Mouse (Mus musculus) kidney, postnatal 0 days (tissue): Measurements from ENCODE around the gene Gucy2g. TPM values are rescaled to one million over a fixed set of nuclear protein-coding genes. Genes with fewer than 3 reads are reported as not detected.

ENCODE experiments used
- ATAC-seq: fragments of 200-750 bp; cut with Nextera tagmentation; replicated peaks from 2 replicates; pipeline ENCODE4 v1.8.0; 2017; ENCODE audit warnings: low read depth, moderate number of reproducible peaks, moderate TSS enrichment, moderate library complexity; ENCODE audit not compliant: low FRiP score
- DNase-seq: peaks from one replicate; pipeline ENCODE4 v3.0.0-alpha.2; 2016; ENCODE audit warnings: low spot score
- H3K27ac ChIP-seq: fragments of 300-500 bp; sonication (generic); 2 replicates; pipeline ENCODE4 v1.5.1; 2014; ENCODE audit warnings: mild to moderate bottlenecking
- H3K27me3 ChIP-seq: fragments of 300-500 bp; sonication (generic); 2 replicates; pipeline ENCODE4 v1.6.1; 2014; ENCODE audit warnings: low read length, mixed read lengths; ENCODE audit not compliant: insufficient read depth
- H3K36me3 ChIP-seq: fragments of 300-500 bp; sonication (generic); 2 replicates; pipeline ENCODE4 v1.6.1; 2014; ENCODE audit warnings: low read length, mixed read lengths; ENCODE audit not compliant: insufficient read depth
- H3K4me1 ChIP-seq: fragments of 300-500 bp; sonication (generic); replicated peaks from 2 replicates; pipeline ENCODE4 v1.6.1; 2014; ENCODE audit warnings: antibody characterized with exemption, low read length, mixed read lengths; ENCODE audit not compliant: insufficient read depth
- H3K4me2 ChIP-seq: fragments of 300-500 bp; sonication (generic); 2 replicates; pipeline ENCODE4 v1.6.1; 2014; ENCODE audit warnings: mild to moderate bottlenecking, low read length, moderate library complexity, mixed read lengths
- H3K4me3 ChIP-seq: fragments of 300-500 bp; sonication (generic); replicated peaks from 2 replicates; pipeline ENCODE4 v1.5.1; 2014; ENCODE audit warnings: low read depth, low read length
- H3K9ac ChIP-seq: fragments of 300-500 bp; sonication (generic); 2 replicates; pipeline ENCODE4 v1.6.1; 2014; ENCODE audit warnings: low read depth, low read length
- H3K9me3 ChIP-seq: fragments of 300-500 bp; sonication (generic); replicated peaks from 2 replicates; pipeline ENCODE4 v1.6.1; 2016; ENCODE audit warnings: low read length, inconsistent platforms, mixed read lengths
- CTCF ChIP-seq: IDR thresholded peaks from 2 replicates; pipeline ENCODE4 v1.5.1; 2016; ENCODE audit warnings: antibody characterized with exemption, low read depth, mild to moderate bottlenecking, moderate library complexity
- WGBS: fragments of 180-500 bp; shearing (Covaris S2); extraction: QIAGEN DNeasy Blood & Tissue Kit; methylation state at CpG from one replicate; pipeline ENCODE4 v1.1.7; 2014; 5-methylcytosine and 5-hydroxymethylcytosine counted together
- microRNA-seq: library from miRNA; unstranded; fragments of <30 nt; microRNA quantifications from one replicate; pipeline ENCODE4, GENCODE M21; 2016
- polyA plus RNA-seq: library from polyadenylated mRNA; unstranded; fragments of >200 nt; fragmentation: Nextera tagmentation; extraction: Ambion mirVana; gene quantifications from 2 replicates; pipeline ENCODE4 v1.2.1, GENCODE M21; 2015

Gucy2g gene
- polyA plus RNA-seq, 1 experiment from 2014 or later, result 0.34 TPM

DNA sequence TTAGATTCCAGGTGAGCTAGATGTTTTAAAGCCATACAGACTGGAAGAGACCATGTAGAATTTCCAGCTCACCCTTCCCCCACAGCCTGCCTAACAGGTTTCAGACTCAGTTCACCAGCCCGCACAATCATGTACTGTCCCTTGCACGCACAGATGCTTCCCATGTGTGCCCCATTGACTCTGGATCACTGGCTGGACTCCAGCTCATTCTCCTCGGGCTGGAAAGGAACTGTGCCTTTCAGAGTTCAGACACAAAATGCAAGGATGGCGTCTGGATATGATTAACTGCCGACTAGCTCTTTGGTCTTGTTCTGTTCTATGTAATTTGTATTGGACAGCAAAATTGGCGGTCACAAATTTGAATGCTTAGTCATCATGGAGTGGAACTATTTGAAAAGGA, 91.4 kb downstream of the Gucy2g start:
- no peak overlapping the region for H3K9ac ChIP-seq
- no peaks in the 10 kb centered on the region for H3K27me3 ChIP-seq
- H3K4me3 ChIP-seq, result no peak overlapping the region
- no peak for ATAC-seq
- TF ChIP-seq CTCF, result no peak
- 75% methylated on average over 6 of the region's 6 CpGs for WGBS
- H3K27ac ChIP-seq, result no peak overlapping the region
- no peak for DNase-seq
- H3K4me2 ChIP-seq, result no peak overlapping the region
- H3K9me3 ChIP-seq, result no peaks in the 10 kb centered on the region
- H3K36me3 ChIP-seq, result no peaks in the 10 kb centered on the region
- H3K4me1 ChIP-seq, result peaks cover 4% of the 10 kb centered on the region; the same call in 1 of the 2 replicates

DNA sequence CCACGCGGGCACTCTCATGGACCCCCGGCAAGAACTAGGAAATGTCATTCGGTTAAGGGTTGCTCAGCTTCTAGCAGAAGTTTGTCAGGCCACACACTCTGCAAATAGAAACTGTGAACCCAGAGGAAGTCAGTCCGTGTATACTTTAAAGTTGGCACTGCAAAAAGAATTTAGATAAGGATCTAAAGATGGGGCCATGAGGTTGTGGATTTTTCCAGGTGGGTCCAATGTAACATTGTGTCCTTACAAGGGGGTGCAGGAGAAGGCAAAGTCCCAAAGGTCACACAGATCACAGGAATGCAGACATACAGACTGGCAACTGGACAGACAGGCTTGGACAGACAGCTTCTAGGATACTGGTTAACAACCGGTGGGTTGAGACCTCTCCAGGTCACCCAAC, 92.9 kb downstream of the Gucy2g start:
- H3K27ac ChIP-seq, result no peak overlapping the region
- no peak overlapping the region for H3K9ac ChIP-seq
- no peak for DNase-seq
- no peak overlapping the region for H3K4me2 ChIP-seq
- no peak overlapping the region for H3K4me3 ChIP-seq
- H3K9me3 ChIP-seq, result no peaks in the 10 kb centered on the region
- ATAC-seq, result no peak
- peaks cover 8% of the 10 kb centered on the region; the same call in 1 of the 2 replicates for H3K4me1 ChIP-seq
- 65% methylated on average over 6 of the region's 6 CpGs for WGBS
- no peaks in the 10 kb centered on the region for H3K27me3 ChIP-seq
- TF ChIP-seq CTCF, result no peak
- no peaks in the 10 kb centered on the region for H3K36me3 ChIP-seq

Small RNA genes within 50 kb of the gene (microRNA-seq; reads per million reads assigned to microRNA genes)
- not detected for gene Mir6715

Other genes with a start within 250 kb of the Gucy2g start
- 16.6 and 17.3 TPM in 2 replicates for gene Gpam, start 114.0 kb downstream of the Gucy2g start, polyA plus RNA-seq
- 0.05 TPM in 1 of 2 replicates, not detected in the other for gene Tectb, start 60.5 kb downstream of the Gucy2g start, polyA plus RNA-seq
- 60.6 and 64.8 TPM in 2 replicates for gene Acsl5, start 10.7 kb upstream of the Gucy2g start, polyA plus RNA-seq
- gene Zdhhc6, start 74.8 kb upstream of the Gucy2g start, polyA plus RNA-seq, result 79.9 and 92.8 TPM in 2 replicates
- 22.4 and 24.5 TPM in 2 replicates for gene Vti1a, start 75.1 kb upstream of the Gucy2g start, polyA plus RNA-seq